In genomic region chr11:82991469-82992166, GRCm38 (mm10) we compare ENCODE assay signal across 8 mouse cellular contexts. TPM values are rescaled to one million over a fixed set of nuclear protein-coding genes. Genes with fewer than 3 reads are reported as not detected.
DNase-seq lines count a peak whose midpoint lies in the region; ATAC-seq lines count a peak whose summit lies in the region.

Gene Slfn9, minus strand, starts transcription at chr11:82991830.

- peak within 1 kb of the TSS; percentile 61 for H3K4me2 ChIP-seq in hindbrain, embryonic 15.5 days

- H3K36me3 ChIP-seq in erythroblast, embryonic 14.5 days (ENCODE audit: control insufficient read depth), result peaks cover 16% of the 10 kb centered on the region
- no peaks in the 10 kb centered on the region for H3K36me3 ChIP-seq in hindbrain, embryonic 15.5 days
- peaks cover 6% of the 10 kb centered on the region for H3K36me3 ChIP-seq in megakaryocyte, embryonic 14.5 days (replicated peaks; ENCODE audit: low read length)

- peak within 1 kb of the TSS; percentile 71 for H3K4me3 ChIP-seq in erythroblast, embryonic 14.5 days (replicated peaks)
- peak within 1 kb of the TSS; percentile 32 for H3K4me3 ChIP-seq in hindbrain, embryonic 15.5 days
- peak within 1 kb of the TSS; percentile 93 for H3K4me3 ChIP-seq in megakaryocyte, embryonic 14.5 days (replicated peaks)

- ATAC-seq in erythroblast, adult 5-6 weeks (replicated peaks; ENCODE audit: low FRiP score, poor library complexity, severe bottlenecking), result no peak
- ATAC-seq in hindbrain, embryonic 15.5 days (ENCODE audit: low FRiP score, low read depth), result no peak

- intact Hi-C loops in left cerebral cortex, postnatal 25 days (cut with DNase I), result no loop called here

- H3K27me3 ChIP-seq in erythroblast, embryonic 14.5 days (ENCODE audit: control insufficient read depth), result peaks cover 8% of the 10 kb centered on the region
- 0 out of 2 replicates have a peak, but pooled peaks cover 11% of the 10 kb centered on the region for H3K27me3 ChIP-seq in hindbrain, embryonic 15.5 days
- H3K27me3 ChIP-seq in megakaryocyte, embryonic 14.5 days (replicated peaks), result no peaks in the 10 kb centered on the region

- H3K9me3 ChIP-seq in erythroblast, embryonic 14.5 days (ENCODE audit: control insufficient read depth, low read length), result no peaks in the 10 kb centered on the region
- no peaks in the 10 kb centered on the region for H3K9me3 ChIP-seq in hindbrain, embryonic 15.5 days
- no peaks in the 10 kb centered on the region for H3K9me3 ChIP-seq in megakaryocyte, embryonic 14.5 days

- H3K9ac ChIP-seq in hindbrain, embryonic 15.5 days, result peak within 1 kb of the TSS; percentile 18; the same call in 1 of the 2 replicates

- H3K27ac ChIP-seq in hindbrain, embryonic 15.5 days (replicated peaks), result no peak within 1 kb of the TSS

- peaks cover 18% of the 10 kb centered on the region for H3K4me1 ChIP-seq in erythroblast, embryonic 14.5 days (ENCODE audit: control insufficient read depth)
- H3K4me1 ChIP-seq in hindbrain, embryonic 15.5 days (replicated peaks), result peaks cover 9% of the 10 kb centered on the region
- H3K4me1 ChIP-seq in megakaryocyte, embryonic 14.5 days, result peaks cover 31% of the 10 kb centered on the region

- peak; percentile 2 for DNase-seq in cerebellum, adult 9-11 months
- peak; percentile 31 for DNase-seq in gastrocnemius, adult 18-20 months (ENCODE audit: low spot score)
- DNase-seq in left cerebral cortex, postnatal 25 days (ENCODE audit: low spot score in 2 of 2), result peak; percentile 15 to 33
- peak; percentile 20 for DNase-seq in right cerebral cortex, postnatal 14 days

- 7% methylated on average over 14 of the region's 14 CpGs for WGBS in hindbrain, embryonic 15.5 days

RNA-seq across cellular contexts. Expression of gene Slfn9, which starts in this region (rescaled TPM):
- polyA plus RNA-seq in erythroblast, embryonic 14.5 days (2012), result 0.39 and 0.46 TPM in 2 replicates
- 4.0 and 7.1 TPM in 2 replicates for total RNA-seq in erythroblast, adult 5-6 weeks (2015; ENCODE audit: low replicate concordance)
- 3.5 and 4.5 TPM in 2 replicates for total RNA-seq in erythroblast, adult 5-6 weeks (2017; ENCODE audit: low replicate concordance)
- under 1 TPM; 0.14 to 0.28 TPM for total RNA-seq in gastrocnemius, adult 18-20 months (2021)
- 2.6 and 3.6 TPM in 2 replicates for polyA plus RNA-seq in hindbrain, embryonic 15.5 days (2015; fragmentation: Nextera tagmentation; extraction: Ambion mirVana)
- total RNA-seq in left cerebral cortex, postnatal 25 days (2021), result under 1 TPM; 0.48 to 0.57 TPM
- 1.9 TPM in 1 of 2 replicates, not detected in the other for polyA plus RNA-seq in megakaryocyte, embryonic 14.5 days (2012; ENCODE audit: insufficient read depth, low replicate concordance)

Comparison
In these comparisons a context has a peak if more than half of its experiments do, and no peak if none do; other contexts are left out.
1. Peak in DNase-seq in gastrocnemius, adult 18-20 months; RNA of the gene not detected or under 1 TPM.
2. Peak in DNase-seq in left cerebral cortex, postnatal 25 days; RNA of the gene not detected or under 1 TPM.
3. H3K4me3 ChIP-seq: peak in every context shown above with its lines; median percentile 93 in megakaryocyte, embryonic 14.5 days; 71 in erythroblast, embryonic 14.5 days; 32 in hindbrain, embryonic 15.5 days.